Mouse (Mus musculus) liver, embryonic 14.5 days (tissue): ENCODE measurements around the gene Zfp273.

Experiments
- CTCF ChIP-seq: IDR thresholded peaks from 2 replicates; pipeline ENCODE4 v1.5.1; 2016; ENCODE audit warnings: antibody characterized with exemption, low read depth, control low read depth
- EP300 ChIP-seq: IDR thresholded peaks from 2 replicates; pipeline ENCODE4 v1.6.1; 2016; ENCODE audit warnings: antibody characterized with exemption, low read depth

DNA sequence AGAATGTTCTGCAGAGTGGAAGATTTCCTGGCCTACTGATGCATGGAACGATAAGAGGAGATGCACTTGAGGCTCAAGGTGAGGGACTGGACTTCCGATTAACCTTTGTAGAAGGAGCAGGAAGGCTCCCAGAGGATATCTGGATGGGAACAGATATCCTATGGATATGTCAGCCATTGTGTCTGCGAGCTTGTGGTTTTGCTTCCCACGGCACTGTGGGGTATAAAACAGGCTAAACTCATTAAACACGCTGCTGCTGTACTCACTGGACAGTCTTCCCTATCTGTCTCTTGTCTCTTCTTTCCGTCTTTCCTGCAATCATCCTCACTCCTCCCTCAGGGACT is 30.2 kb downstream of the Zfp273 start:
- TF ChIP-seq CTCF: no peak
- TF ChIP-seq EP300: no peak
